Mouse (Mus musculus) cortical plate, adult 2 months (tissue): ENCODE measurements around the gene Psrc1.

ENCODE experiments used
- CTCF ChIP-seq: fragments of 200-500 bp; IDR thresholded peaks from 2 replicates; pipeline ENCODE4 v1.5.1; 2011; ENCODE audit warnings: mild to moderate bottlenecking, control low read depth, low read length; ENCODE audit not compliant: insufficient read depth; ENCODE audit errors: extremely low read depth
- POLR2A ChIP-seq: fragments of 200-500 bp; IDR thresholded peaks from 2 replicates; pipeline ENCODE4 v1.6.1; 2011; ENCODE audit warnings: mild to moderate bottlenecking, low read length, control low read depth; ENCODE audit not compliant: insufficient read depth; ENCODE audit errors: extremely low read depth

DNA sequence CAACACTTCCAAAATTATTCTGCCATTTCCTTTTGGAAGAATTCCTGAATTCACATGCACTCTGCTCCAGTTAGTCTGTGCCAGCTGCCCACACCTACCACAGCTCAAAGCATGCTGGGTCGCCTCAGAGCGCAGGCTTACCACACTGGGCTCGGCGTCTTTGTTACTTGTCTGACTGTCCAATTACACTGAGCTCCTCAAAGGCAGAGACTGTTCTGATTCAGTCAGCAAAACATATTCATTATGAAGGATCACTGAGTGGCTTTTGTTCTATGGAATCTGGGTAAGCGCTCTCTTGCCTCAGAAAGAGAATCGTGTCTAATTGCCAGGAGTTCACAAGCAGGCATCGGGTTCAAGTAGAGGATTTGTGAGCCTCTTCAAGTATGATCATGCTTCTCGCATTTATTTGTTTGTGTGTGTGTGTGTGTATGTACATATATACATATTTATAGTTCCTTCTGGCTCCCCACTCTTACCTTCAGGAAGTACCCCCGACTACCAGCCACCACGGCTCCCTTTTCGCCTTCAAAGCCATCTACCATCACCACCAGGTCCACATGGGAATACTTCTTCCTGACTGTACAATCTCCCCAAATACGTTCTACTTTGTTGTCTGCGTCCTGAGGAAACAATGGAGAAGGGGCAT, 49.0 kb downstream of the Psrc1 start:
- TF ChIP-seq POLR2A (no peak), CTCF (no peak)
